Mouse (Mus musculus) hindbrain, embryonic 14.5 days (tissue): ENCODE data around the gene Irgc1. TPM values are rescaled to one million over a fixed set of nuclear protein-coding genes. Genes with fewer than 3 reads are reported as not detected.

ENCODE experiments used
- ATAC-seq: fragments of 200-750 bp; cut with Nextera tagmentation; 2 replicates; pipeline ENCODE4 v1.8.0; 2017; ENCODE audit warnings: moderate number of reproducible peaks, mild to moderate bottlenecking, moderate TSS enrichment, moderate library complexity; ENCODE audit not compliant: low FRiP score
- DNase-seq: peaks from one replicate; pipeline ENCODE4 v3.0.0-alpha.2; 2015; ENCODE audit warnings: low spot score
- H3K27ac ChIP-seq: fragments of 300-500 bp; sonication (generic); 2 replicates; pipeline ENCODE4 v1.5.1; 2014; ENCODE audit warnings: mild to moderate bottlenecking, moderate library complexity
- H3K27me3 ChIP-seq: fragments of 300-500 bp; sonication (generic); 2 replicates; pipeline ENCODE4 v1.6.1; 2014; ENCODE audit warnings: mild to moderate bottlenecking, low read length, mixed read lengths; ENCODE audit not compliant: control insufficient read depth, insufficient read depth
- H3K36me3 ChIP-seq: fragments of 300-500 bp; sonication (generic); replicated peaks from 2 replicates; pipeline ENCODE4 v1.6.1; 2014; ENCODE audit not compliant: control insufficient read depth, insufficient read depth
- H3K4me1 ChIP-seq: fragments of 300-500 bp; sonication (generic); replicated peaks from 2 replicates; pipeline ENCODE4 v1.6.1; 2014; ENCODE audit warnings: antibody characterized with exemption, low read length, mixed read lengths; ENCODE audit not compliant: control insufficient read depth, insufficient read depth
- H3K4me2 ChIP-seq: fragments of 300-500 bp; sonication (generic); replicated peaks from 2 replicates; pipeline ENCODE4 v1.6.1; 2014; ENCODE audit warnings: mild to moderate bottlenecking, moderate library complexity
- H3K4me3 ChIP-seq: fragments of 300-500 bp; sonication (generic); replicated peaks from 2 replicates; pipeline ENCODE4 v1.5.1; 2014; ENCODE audit warnings: mild to moderate bottlenecking, low read length
- H3K9ac ChIP-seq: fragments of 300-500 bp; sonication (generic); 2 replicates; pipeline ENCODE4 v1.6.1; 2014
- H3K9me3 ChIP-seq: fragments of 300-500 bp; sonication (generic); 2 replicates; pipeline ENCODE4 v1.6.1; 2016; ENCODE audit warnings: low read length; ENCODE audit not compliant: control insufficient read depth
- WGBS: fragments of 180-500 bp; shearing (Covaris S2); extraction: QIAGEN DNeasy Blood & Tissue Kit; methylation state at CpG from one replicate; pipeline ENCODE4 v1.1.7; 2014; 5-methylcytosine and 5-hydroxymethylcytosine counted together
- polyA plus RNA-seq: library from polyadenylated mRNA; unstranded; fragments of >200 nt; fragmentation: Nextera tagmentation; extraction: Ambion mirVana; gene quantifications from 2 replicates; pipeline ENCODE4 v1.2.1, GENCODE M21; 2014

Gene Irgc1
- polyA plus RNA-seq, 1 experiment from 2014 or later: not detected

DNA sequence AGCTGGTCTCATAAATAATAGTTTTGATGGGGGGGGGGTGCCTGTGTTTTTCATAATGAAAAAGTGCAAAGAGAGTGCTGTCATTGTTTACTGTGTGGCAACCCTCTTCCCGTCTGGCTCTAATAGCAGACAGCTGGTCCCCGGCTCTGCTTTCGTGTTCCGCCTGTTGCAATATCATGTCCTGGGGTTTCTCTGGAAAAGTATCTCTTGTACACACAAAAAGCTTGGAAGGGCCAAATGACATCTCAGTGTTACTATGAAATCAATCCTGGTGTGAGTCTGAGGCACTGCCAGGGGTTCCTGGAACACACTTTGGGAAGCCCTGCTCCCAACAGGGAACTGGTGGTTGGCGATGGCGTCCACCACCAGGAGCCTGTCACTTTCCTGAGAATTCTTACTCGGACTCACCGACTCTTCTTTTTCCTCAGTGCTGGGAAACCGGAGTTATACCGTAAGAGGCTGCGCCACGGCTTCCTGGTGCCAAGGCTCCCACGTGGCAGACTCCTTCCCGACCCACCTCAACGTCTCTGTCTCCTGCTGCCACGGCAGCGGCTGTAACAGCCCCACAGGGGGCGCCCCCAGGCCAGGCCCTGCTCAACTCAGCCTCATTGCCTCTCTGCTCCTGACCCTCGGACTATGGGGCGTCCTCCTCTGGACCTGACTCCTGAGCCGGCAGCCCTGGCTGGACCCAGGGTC is 22.9 kb upstream of the Irgc1 start:
- H3K27me3 ChIP-seq: no peaks in the 10 kb centered on the region
- no peak overlapping the region for H3K4me2 ChIP-seq
- H3K36me3 ChIP-seq: no peaks in the 10 kb centered on the region
- 28% methylated on average over 21 of the region's 21 CpGs for WGBS
- no peaks in the 10 kb centered on the region for H3K9me3 ChIP-seq
- no peak overlapping the region for H3K27ac ChIP-seq
- H3K4me3 ChIP-seq: no peak overlapping the region
- no peak overlapping the region for H3K9ac ChIP-seq
- ATAC-seq (no peak), DNase-seq (no peak)
- H3K4me1 ChIP-seq: peaks cover 3% of the 10 kb centered on the region; the same call in 1 of the 2 replicates

DNA sequence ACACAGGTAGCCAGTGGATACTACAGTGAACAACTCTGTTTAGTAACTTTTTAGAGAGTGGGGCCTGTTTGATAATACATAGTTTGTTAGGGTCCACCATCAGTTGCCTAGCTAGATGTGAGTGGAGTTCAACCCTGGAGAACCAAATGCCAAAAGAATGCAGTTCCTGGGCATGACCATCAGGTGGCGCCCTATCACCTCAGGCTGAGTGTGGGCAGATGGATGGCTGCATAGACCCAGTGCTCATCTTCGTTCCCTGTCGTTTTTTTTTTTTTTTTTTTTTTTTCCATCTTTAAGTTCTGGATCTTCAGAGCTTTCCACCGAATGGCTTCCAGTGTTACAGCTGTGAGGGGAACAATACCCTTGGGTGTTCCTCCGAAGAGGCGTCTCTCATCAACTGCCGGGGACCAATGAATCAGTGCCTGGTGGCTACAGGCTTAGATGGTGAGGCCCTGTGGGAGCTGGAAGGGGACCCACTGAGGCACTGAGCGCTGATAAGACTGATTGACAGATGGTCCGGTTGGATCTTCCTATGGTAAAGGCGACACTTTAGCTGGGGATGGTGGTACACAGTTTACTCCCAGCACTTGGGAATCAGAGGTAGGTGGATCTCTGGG is 21.9 kb upstream of the Irgc1 start:
- peak; percentile 44 for ATAC-seq

GRCm38 (mm10) chr7:24472937-24473336 is 20.8 kb upstream of the Irgc1 start:
- Histone ChIP-seq H3K4me2 (no peak overlapping the region), H3K27ac (no peak overlapping the region), H3K4me3 (no peak overlapping the region), H3K27me3 (no peaks in the 10 kb centered on the region), H3K4me1 (no peaks in the 10 kb centered on the region), H3K9ac (no peak overlapping the region), H3K36me3 (no peaks in the 10 kb centered on the region), H3K9me3 (no peaks in the 10 kb centered on the region)
- 80% methylated on average over 7 of the region's 7 CpGs for WGBS
- DNase-seq: no peak
- ATAC-seq: no peak

More for the DNA sequence above, 21.9 kb upstream of the Irgc1 start:
- H3K4me2 ChIP-seq: no peak overlapping the region
- H3K27me3 ChIP-seq: no peaks in the 10 kb centered on the region
- H3K4me3 ChIP-seq: no peak overlapping the region
- WGBS: 38% methylated on average over 10 of the region's 10 CpGs
- peak; percentile 63 for DNase-seq
- no peaks in the 10 kb centered on the region for H3K4me1 ChIP-seq
- H3K9ac ChIP-seq: no peak overlapping the region
- no peaks in the 10 kb centered on the region for H3K9me3 ChIP-seq
- H3K27ac ChIP-seq: no peak overlapping the region
- no peaks in the 10 kb centered on the region for H3K36me3 ChIP-seq

- DNase-seq (no peak), ATAC-seq (no peak)
- 71% methylated on average over 6 of the region's 6 CpGs for WGBS
- Histone ChIP-seq H3K4me3 (no peak overlapping the region), H3K27ac (no peak overlapping the region), H3K9ac (no peak overlapping the region), H3K36me3 (no peaks in the 10 kb centered on the region), H3K9me3 (no peaks in the 10 kb centered on the region), H3K4me2 (no peak overlapping the region), H3K27me3 (no peaks in the 10 kb centered on the region), H3K4me1 (no peaks in the 10 kb centered on the region)
These were observed 20.3 kb upstream of the Irgc1 start for GRCm38 (mm10) chr7:24472442-24472841.

DNA sequence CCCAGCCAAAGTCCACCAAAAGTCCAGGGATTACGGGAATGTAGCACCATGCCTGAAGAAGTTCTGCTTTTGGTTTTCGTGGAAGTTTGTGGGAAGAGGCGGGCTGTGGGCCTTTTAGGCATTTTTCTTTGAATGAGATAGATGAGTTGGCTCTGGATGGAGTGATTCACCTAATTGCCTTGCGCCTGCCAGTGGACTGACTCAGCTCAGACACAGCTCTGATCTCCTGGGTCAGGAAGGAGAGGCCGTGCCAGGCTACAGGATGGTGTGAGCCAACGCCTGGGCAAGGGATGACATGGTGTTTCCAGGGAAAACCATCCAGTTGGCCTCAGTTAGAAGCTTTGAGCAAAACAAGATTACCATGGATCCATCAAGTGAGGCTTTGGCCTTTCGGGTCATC is 18.3 kb upstream of the Irgc1 start:
- H3K4me3 ChIP-seq: no peak overlapping the region
- no peaks in the 10 kb centered on the region for H3K27me3 ChIP-seq
- H3K4me2 ChIP-seq: no peak overlapping the region
- ATAC-seq (no peak), DNase-seq (no peak)
- H3K36me3 ChIP-seq: no peaks in the 10 kb centered on the region
- H3K4me1 ChIP-seq: no peaks in the 10 kb centered on the region
- WGBS: 96% methylated on average over 7 of the region's 7 CpGs
- no peak overlapping the region for H3K9ac ChIP-seq
- H3K27ac ChIP-seq: no peak overlapping the region
- H3K9me3 ChIP-seq: no peaks in the 10 kb centered on the region

- no peaks in the 10 kb centered on the region for H3K4me1 ChIP-seq
- no peak overlapping the region for H3K27ac ChIP-seq
- no peaks in the 10 kb centered on the region for H3K27me3 ChIP-seq
- no peaks in the 10 kb centered on the region for H3K9me3 ChIP-seq
- no peak overlapping the region for H3K4me2 ChIP-seq
- WGBS: 87% methylated on average over 3 of the region's 3 CpGs
- H3K4me3 ChIP-seq: no peak overlapping the region
- H3K9ac ChIP-seq: no peak overlapping the region
- H3K36me3 ChIP-seq: no peaks in the 10 kb centered on the region
- no peak for ATAC-seq
- DNase-seq: no peak
These were observed 17.0 kb upstream of the Irgc1 start for GRCm38 (mm10) chr7:24469126-24469525.

GRCm38 (mm10) chr7:24467886-24468285 is 15.8 kb upstream of the Irgc1 start:
- Histone ChIP-seq H3K27me3 (no peaks in the 10 kb centered on the region), H3K4me2 (no peak overlapping the region), H3K36me3 (no peaks in the 10 kb centered on the region), H3K27ac (no peak overlapping the region), H3K9ac (no peak overlapping the region), H3K9me3 (no peaks in the 10 kb centered on the region), H3K4me3 (no peak overlapping the region), H3K4me1 (no peaks in the 10 kb centered on the region)
- ATAC-seq (no peak), DNase-seq (no peak)
- 84% methylated on average over 5 of the region's 5 CpGs for WGBS

- H3K27ac ChIP-seq: no peak overlapping the region
- H3K4me1 ChIP-seq: peaks cover 5% of the 10 kb centered on the region; the same call in 1 of the 2 replicates
- no peak overlapping the region for H3K4me3 ChIP-seq
- no peak overlapping the region for H3K9ac ChIP-seq
- DNase-seq: no peak
- 93% methylated on average over 6 of the region's 6 CpGs for WGBS
- no peaks in the 10 kb centered on the region for H3K36me3 ChIP-seq
- no peak for ATAC-seq
- no peaks in the 10 kb centered on the region for H3K9me3 ChIP-seq
- no peak overlapping the region for H3K4me2 ChIP-seq
- no peaks in the 10 kb centered on the region; the same call in 1 of the 2 replicates for H3K27me3 ChIP-seq
These were observed 14.7 kb upstream of the Irgc1 start for GRCm38 (mm10) chr7:24466835-24467234.

DNA sequence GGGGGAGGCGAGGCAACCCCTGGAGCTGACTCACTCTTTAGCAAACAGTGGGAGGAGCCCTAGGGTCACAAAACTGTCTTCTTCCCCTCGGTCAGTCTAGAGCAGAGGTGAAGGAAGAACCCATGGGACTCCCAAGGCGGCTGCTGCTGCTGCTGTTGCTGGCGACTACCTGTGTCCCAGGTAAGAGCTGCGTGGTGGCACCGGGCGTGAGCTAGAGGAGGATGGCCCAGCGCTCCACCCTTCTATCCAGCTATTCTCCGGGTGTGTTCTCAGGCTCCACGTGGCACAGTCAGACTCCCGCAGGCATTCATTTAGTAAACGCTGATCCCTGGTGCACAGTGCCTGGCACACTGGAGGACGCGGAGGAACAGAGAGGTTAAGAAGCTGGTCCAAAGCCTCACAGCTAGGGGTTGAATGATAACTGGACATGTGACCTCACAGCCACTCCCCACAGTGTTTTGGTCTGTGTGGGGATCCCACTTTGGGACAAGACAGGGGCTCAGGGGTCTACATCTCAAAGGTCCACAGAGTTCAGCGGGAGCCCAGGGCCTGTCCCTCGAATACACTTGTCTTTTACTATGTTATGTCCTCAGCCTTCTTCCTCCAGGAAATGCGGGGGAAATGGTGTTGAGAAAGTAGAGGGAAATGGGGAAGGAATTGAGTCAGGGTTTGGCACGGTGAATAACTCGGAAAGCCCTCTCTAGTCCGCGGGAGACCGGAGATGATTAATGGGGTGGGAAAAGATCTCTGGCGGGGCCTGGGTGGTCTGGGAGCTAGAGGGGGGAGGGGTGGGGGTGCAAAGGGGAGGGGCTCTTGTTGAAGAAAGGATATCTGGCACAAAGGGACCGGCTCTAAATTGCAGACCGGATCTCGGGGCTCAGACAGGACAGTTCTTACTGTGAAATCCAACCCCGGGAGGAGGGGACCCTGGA is 10.6 kb upstream of the Irgc1 start, which contains the start of gene Plaur:
Gene Plaur (plus strand): TSS at position 97 of the 932 bp plus-strand sequence.
- DNase-seq: peak; percentile 33
- Histone ChIP-seq H3K27me3 (no peaks in the 10 kb centered on the region; the same call in 1 of the 2 replicates), H3K4me2 (peak within 1 kb of the TSS; percentile 29), H3K4me1 (peaks cover 5% of the 10 kb centered on the region; the same call in 1 of the 2 replicates), H3K36me3 (no peaks in the 10 kb centered on the region), H3K9me3 (no peaks in the 10 kb centered on the region), H3K27ac (no peak within 1 kb of the TSS), H3K4me3 (no peak within 1 kb of the TSS), H3K9ac (no peak within 1 kb of the TSS)
- peak; percentile 11; the same call in 1 of the 2 replicates for ATAC-seq
- 5% methylated on average over 27 of the region's 27 CpGs for WGBS
